Mouse (Mus musculus): ENCODE data around the gene Vegfb.
"Not testable (repeated sequence)": the region's sequence is repeated elsewhere in the genome, so short reads cannot be mapped to it uniquely, and the experiment has no call there.

The Vegfb gene

DNA sequence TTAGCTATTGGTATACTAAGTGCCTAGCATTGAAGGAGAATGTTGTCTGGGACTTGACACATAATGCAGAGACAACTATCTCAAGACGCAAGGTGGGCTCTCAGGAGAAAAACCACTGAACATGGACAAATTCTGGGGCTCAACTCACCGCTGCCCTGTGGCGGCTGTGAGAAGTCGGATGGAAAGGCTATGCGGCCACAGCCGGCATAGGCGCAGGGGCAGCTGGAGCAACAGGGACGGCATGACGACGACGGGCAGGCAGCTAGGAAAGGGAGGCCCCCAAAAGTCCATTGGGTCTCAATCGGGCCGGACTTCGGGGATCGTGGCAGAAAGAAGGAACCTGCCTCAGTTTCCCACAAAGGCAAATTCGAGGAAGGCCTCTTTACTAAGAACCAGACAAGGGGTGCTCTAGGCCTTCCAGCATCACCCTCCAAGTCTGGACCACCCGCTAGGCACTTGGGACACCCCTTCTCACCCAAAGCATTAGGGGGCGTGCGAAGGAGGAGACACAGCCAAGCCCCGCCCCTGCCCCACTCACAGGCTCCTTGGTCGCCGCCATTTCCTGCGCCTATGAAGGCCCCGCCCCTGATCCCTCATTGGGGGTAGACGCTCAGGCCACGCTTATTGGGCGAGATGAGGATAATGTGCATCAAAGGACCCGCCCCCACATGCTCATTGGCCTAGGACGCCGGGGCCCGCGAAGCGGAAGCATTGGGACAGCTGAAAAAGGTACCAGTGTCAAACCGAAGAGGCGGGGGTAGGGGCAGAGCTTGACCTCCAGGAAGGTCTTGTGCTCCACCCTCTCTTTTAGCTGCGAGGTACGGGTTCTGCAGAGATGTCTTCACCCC is 4.8 kb upstream of the Vegfb start, which contains the start of gene Dnajc4:
Gene Dnajc4, minus strand, starts transcription at position 562 of the 848 bp plus-strand sequence.
- DNase-seq (ENCODE audit: low read depth, low spot score), result peak; percentile 88

DNA sequence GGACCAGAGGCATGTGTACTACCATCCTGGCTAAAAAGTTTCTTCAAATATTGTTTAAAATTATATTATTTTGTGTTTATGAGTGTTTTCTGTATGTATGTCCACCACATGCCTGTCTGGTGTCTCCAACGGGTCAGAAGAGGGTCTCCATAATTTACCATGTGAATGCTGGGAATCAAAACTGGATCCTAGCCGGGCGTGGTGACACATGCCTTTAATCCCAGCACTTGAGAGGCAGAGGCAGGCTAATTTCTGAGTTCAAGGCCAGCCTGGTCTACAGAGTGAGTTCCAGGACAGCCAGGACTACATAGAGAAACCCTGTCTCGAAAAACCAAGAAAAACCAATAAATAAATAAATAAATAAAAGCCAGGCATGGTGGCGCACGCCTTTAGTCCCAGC is 3.7 kb upstream of the Vegfb start:
- DNase-seq (ENCODE audit: low read depth, low spot score), result not testable (repeated sequence)

DNA sequence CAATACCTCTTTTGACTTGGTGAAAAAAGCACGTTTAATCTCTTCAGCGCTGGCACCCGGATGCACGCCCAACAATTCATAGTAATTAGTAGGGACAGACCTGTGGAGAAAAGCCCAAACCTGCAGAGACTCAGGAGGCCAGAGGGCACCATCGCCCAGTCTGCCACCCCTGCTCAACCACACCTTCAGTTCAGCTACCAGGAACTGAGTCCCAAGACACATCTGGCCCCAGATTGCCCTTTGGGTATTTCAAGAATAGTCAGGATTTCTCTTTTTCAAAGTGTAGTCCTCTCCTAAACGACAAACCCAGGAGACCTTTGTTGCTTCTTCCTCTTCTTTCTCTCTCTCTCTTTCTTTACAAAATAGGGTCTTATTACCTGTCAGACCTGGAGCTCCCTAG is 3.3 kb upstream of the Vegfb start:
- DNase-seq (ENCODE audit: low read depth, low spot score), result no peak

DNA sequence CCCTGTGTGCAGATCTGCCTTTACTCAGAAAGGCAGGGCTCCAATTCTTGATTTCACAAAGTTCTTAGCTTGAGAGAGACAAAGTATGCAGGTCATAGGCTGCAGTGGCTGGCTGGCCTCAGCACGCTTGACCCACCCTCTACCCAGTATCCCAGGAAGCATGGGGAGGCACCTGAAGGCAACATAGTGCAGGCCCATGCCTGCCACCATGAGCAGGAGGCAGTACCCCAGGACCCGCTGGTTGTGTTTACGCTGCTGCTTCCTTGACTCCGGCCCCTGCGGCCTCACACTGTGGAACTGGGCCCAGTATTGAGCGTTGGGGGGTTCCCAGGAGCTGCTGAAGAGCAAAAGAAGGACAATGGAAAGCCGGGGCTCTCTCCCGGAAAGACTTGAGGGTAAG is 1.8 kb upstream of the Vegfb start:
- DNase-seq (ENCODE audit: low read depth, low spot score), result no peak

DNA sequence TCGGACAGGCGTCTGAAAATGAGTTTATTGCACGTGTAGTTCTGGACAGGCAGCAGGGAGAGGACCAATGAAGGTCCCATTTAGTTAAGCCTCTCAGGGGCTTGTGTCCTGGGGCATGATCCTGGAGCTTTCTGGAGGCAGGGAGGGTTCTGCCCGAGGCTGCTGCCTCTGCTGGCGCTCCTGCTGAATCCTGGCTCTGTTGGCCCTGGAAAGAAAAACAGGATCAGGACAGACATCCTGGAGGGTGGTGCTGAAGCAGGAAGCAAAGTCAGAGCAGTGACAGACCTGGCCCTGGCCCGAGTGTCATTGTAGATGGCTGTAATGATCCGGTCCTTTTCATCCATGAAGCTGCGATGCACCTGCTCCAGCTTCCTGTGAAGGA is 444 bp upstream of the Vegfb start:
- DNase-seq (ENCODE audit: low read depth, low spot score), result no peak

DNA sequence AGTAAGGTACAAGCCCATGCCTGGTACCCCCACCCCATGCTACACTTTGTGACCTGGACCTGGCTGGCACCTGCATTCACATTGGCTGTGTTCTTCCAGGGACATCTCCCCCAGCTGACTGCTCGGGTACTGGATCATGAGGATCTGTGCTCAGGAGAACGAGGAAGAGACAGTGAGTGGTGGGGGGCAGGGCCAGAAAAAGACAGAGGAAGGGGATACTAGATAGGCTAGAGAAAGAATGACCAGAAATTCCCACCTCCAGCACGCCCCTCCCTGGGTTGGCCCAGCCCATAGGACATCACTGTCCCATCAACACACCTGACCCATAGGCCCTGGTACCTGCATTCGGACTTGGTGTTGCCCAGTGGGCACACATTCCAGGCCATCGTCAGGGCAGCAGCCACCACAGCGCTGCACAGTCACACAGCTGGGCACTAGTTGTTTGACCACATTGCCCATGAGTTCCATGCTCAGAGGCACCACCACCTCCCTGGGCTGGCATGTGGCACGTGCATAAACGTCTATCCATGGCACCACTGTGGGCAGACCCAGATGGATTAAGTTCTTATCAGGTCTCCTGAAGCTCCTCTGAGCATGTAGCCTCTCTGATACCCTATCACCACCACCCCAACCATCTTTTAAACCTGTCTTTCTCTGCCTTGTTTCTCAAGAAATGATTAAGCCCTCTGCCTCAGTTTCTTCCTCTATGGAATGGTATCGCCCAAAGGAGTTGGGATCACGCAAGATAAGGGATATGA is 1.3 kb downstream of the Vegfb start:
- no peak for DNase-seq (ENCODE audit: low read depth, low spot score)

DNA sequence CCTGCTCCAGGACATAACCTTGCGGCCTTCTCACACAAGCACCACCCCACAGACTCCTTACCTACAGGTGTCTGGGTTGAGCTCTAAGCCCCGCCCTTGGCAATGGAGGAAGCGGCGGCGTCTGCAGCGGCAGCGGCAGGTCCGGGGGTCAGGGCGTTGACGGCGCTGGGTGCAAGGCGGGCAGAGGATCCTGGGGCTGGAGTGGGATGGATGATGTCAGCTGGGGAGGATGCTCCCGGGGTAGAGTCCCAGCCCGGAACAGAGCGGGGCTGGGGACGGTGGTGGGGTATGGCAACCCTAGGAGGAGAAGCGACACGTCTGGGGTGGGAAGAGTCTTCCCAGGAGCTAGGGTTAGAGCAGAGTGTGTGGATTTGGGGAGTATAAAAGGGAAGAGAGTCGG is 2.2 kb downstream of the Vegfb start:
- DNase-seq (ENCODE audit: low read depth, low spot score), result no peak

DNA sequence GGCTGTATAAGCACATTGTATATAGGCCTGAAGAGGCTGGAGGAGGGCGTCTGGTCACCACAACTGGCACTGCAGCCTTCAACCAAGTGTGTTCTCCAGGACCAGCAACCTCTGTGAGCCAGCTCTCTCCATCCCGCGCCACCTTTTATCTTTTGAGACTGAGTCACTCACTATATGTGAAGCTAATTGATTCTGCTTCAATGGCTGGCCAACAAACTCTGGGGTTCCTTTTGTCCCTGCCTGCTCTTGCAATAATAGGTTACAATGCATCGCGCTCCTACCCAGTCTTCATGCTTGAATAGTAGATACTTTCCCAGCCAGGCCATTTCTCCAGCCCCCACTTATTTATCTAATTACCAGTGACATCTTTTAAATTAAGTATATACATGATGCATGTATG is 3.8 kb downstream of the Vegfb start:
- no peak for DNase-seq (ENCODE audit: low read depth, low spot score)

DNA sequence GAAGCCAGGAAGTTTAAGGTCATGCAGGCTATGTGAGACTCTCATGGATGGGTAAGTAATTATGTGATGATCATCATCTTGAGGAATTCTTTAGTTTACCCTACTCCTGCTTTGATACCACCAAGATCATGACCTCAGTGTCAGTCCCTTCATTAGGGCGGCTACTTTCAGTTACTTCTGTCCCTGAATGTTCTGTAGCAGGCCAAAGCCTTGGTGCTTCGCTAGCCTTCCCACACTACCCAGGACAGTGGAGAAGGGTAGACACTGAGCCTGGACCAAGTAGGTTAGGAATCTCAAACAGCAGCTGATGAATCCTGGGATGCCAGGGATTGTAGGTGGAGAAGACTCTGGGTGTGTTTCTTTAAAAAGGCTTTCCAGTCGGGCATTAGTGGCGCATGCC is 6.0 kb downstream of the Vegfb start:
- DNase-seq (ENCODE audit: low read depth, low spot score), result no peak

DNA sequence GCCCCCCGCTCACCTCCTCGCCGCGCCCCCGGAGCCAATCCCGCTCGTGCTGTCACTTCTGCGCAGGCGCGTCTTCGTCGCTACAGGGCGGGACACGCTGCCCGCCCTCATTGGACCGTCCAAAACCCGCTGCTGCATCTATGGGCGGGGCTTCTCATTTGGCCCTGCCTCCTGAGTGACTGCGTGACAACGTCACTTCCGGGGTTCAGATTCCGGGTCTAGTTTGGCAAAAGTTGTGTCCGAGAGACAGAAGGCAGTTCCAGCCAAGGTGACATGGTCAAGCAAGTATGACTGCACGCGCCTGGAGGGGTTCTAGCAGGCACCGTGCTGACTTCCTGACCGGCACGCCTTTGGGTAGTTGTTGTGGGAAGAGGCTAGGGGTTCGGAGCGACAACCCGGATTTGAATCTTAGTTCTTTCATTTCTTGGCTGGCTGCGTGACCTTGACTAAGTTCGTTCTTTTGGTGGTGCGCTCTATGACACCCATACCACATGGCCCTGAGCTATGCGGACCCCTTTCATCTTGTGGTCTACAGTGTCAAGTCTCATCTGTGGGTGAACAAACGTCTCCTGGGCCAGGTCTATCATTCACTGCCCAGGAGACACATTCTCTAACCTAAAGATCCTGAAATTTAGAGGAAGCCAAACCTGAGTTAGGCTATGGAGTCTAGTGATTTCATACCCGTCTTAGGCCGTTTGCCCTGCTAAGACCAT is 6.9 kb downstream of the Vegfb start, which contains the start of gene Fkbp2:
Gene Fkbp2, minus strand, starts transcription at position 121 of the 713 bp plus-strand sequence.
- peak; percentile 99 for DNase-seq (ENCODE audit: low read depth, low spot score)

DNA sequence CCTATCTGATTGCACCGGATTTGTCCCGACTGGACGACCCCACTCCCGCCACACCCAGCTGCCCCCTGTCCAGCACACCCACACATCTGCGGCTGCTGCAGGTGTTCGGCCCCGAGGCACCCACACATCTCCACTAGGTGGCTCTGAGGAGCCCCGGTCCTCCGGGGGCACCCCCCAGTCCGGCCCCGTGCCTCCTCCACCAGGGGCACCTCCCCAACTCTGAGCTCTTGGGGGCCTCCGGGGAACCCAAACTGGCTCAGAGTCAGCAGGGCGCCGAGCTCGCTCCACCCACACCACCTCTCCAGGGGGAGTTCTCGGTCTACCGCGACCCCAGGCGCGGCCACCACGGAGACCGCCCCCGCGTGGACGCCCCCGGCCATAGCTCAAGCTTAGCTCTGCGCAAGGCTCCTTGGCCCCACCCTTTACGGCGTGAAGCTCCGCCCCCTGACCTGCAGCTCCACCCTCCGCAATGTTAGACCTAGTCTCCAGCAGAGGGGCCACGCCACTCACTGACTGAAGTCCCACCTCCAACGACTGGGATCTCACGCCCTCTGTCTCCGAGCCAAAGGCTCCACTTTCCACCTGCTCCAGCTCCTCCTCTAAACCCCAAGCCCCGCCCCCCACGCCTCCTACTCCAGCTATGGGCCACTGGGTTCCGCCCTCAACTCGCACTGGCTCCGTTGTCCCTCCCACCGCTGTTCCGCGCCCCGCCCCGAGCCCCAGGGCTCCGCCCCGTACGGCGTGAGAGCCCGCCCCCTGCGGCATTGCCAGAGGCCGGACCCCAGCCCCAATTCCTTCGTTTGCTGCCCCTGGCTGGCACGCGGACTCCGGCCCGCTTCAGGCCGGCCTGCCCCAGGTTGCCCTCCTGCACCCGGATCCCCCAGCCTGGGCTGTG is 7.7 kb downstream of the Vegfb start:
- DNase-seq (ENCODE audit: low read depth, low spot score), result peak; percentile 99

DNA sequence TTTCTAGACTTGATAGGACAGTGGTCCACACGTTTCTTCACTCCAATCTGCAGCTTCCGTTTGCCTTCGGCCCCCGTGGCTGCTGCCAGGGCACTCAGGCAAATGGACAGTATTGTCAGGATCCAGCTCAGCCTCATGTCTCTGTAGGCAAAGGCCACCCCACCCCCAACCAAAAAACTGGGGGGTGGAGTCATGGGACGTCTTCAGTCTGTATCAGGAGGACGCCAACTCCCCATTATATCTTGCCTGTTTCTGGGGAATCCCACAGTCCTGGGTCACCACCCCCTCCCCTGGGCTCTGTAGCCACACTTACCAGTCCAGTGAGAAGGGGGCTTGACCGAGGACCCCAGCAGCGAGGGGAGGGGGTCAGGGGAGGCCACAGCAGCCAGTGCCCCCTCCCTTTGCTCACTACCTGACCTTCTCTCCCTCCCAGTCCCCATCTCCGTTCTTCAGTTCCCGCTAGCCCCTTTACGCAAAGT is 8.4 kb downstream of the Vegfb start:
- no peak for DNase-seq (ENCODE audit: low read depth, low spot score)

DNA sequence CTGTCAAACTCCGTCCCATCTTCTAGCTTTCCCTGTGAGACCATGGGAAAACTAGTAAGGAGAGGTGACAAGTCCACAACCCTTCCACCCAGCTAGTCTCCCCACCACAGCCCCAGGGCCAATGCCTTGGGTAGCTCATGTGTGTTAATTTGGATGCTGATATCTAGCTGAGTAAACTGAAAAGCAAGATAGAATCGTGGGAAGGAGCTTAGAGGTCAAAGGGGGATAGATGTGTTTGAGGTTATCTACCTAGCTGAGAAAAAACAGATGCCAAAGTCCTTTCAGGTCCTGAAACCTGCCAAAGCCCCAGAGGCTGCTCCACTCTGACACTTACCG is 8.8 kb downstream of the Vegfb start:
- no peak for DNase-seq (ENCODE audit: low read depth, low spot score)

DNA sequence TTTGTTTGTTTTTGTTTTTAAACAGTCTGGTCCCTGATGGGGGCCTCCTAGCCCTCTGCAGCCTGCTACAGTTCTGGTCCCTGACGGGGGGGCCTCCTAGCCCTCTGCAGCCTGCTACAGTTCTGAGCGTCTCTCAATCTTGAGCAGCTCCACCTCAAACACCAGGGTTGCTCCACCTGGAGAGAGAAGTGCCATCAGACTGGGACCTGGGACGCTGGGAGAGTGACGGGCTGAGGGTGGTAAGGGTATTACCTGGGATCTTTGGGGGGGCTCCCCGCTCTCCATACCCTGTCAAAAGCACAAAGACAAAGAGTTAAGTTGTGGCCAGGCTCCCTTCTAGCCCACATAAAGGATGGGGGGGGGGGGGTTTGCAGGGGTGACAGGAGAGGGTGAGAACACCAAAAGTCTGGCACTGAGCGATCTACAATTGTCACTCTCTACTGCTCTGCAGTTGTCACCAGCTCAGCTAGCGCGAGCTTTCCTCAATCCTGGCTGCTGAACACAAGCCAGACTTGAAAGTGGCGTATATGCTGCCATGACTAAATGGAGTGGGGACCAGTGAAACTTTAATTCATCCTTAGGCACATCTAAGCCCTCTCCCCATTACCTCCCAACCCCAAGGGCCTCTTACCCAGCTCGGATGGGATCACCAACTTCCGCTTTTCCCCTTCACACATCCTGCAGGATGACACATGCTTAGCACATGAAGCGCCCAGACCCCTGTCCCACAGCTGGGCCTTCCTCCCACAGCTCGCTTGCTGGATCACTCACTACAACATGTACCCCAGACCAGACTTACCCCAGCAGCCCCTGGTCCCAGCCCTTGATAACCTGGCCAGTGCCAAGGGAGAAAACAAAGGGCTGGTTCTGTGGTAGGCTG is 9.5 kb downstream of the Vegfb start:
- no peak for DNase-seq (ENCODE audit: low read depth, low spot score)

DNA sequence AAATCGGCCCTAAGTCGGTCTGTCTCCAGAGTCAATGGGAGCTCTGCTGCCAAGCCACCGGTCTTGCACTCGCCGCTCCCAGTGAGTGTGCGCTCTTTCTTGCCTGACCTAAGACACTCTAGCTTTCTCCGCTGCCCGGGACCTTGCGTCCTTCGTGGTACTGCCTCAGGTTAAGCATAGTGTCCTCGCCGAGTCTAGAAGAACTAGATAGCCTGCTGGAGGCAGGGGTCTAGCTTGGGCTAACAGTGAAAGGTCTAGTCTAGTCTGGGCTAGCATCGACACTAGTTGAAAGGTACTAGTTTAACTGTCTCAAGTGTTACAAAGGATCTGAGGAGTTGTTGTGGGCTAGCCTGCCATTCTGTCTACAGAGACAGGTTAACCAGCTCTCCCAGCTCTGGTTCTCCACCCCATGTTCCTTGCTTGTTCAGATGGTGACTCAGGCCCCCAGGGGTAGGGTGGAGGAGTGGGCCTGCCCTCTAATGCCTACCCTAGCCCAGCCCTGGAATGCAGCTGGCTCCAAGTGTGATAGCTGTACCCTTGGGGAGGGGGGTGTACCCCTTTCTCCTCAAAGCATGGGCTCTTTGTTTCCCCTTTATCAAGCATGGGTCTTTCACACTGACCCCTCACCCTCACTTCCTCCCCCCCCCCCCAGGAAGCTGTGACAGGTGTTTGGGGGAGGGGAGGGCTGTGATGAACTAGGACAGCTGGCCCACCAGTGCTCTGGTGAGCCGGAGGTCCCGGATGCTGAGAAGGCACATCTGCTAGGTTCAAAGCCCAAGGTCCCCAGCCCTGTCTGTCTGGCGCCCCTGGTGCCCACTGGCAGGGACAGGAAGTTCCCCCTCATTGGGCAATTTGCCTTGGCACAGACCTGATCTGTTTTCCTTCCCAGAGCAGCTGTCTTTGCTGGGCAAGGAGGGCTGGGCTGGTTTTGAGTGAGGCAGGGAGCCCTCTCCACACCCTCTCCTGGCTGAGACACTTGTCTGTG is 11.6 kb downstream of the Vegfb start, which contains the start of gene Plcb3:
Gene Plcb3, minus strand, starts transcription at position 934 of the 985 bp plus-strand sequence.
- DNase-seq (ENCODE audit: low read depth, low spot score), result no peak

DNA sequence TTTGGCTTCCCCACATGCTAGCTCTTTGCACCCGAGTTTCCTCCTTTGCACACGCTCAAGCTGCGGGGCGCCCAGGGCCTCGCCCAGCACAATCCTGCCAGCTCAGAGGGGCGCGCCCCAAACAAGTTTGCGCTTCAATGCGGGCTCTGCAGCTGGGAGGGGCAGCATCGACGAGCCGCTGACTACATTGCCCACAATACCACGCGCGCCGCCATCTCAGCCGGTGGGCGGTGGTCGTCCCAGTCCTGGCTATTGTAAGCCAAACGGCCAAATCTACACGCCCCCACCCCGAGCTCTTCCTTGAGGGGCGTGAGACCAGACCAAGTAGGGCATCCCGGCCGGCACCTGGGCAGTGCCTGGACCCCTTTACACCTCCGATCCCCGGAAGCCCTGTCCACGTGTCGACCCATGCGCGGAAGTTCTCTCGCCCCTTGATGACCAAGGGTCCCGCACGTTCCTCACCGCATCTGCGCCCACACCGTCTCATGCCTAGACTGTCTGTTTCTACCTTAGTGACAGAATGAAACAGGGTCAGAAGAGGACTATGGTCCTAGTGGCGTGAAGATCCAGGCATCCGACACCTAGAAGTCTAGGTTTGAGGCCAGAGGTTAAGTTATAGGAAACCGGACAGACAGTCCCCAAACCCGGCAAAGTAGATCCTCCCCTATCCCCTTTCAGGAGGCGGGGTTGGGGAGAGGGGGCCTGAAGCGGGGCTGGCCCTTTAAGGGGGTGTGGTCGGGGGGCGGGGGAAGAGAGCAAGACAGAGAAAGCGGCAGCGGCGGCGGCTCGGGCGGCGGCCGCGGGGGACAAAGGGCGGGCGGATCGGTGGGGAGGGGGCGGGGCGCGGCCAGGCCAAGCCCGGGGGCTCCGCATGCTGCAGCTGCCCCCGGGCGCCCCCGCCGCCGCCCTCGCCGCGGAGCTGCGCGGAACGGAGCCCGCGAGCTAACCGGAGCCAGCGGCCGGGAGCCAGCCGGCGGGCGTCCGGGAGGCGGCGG is 12.9 kb downstream of the Vegfb start, which contains the start of gene Ppp1r14b:
Gene Ppp1r14b, plus strand, starts transcription at position 758 of the 995 bp plus-strand sequence.
- no peak for DNase-seq (ENCODE audit: low read depth, low spot score)

DNA sequence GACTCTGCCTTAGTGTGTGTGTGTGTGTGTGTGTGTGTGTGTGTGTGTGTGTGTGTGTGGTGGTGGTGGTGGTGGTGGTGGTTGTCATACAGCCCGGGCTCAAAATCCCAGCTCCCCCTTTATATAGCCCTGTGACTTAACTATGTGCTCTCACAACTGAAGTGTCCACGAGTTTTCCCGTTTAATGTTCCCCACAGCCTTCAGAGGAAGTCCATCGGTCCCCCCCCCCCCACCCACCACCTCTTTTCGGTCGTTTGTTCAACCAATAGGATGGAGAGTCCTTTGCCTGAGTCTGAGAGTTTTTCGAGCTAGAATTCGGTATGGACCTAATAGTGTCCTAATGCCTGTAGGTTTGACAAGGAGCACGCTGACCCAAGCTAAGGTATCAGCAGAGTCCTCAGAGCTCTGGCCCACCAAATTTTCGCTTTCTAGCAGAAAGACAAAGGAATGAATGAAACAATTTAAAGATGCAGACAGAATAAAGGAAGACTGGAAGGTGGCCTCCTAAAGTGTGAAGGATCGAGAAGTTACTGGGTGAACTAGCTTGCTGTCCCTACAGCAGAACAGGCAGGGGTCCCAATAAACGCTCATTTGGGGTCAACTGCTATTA is 13.8 kb downstream of the Vegfb start:
- DNase-seq (ENCODE audit: low read depth, low spot score), result no peak

Measured in retina, postnatal 7 days (tissue).